Mouse (Mus musculus): Measurements from ENCODE around the gene Hoxc5. TPM values are rescaled to one million over a fixed set of nuclear protein-coding genes. Genes with fewer than 3 reads are reported as not detected.

The Hoxc5 gene
- total and polyA plus RNA-seq, 2 experiments from 2014 or later, result 5.4 to 6.4 TPM

GRCm38 (mm10) chr15:102967511-102968397, 511 bp downstream of the Hoxc5 start:
- Histone ChIP-seq H3K27me3 (ENCODE audit: insufficient read depth, low read length) (peaks cover 98% of the 10 kb centered on the region), H3K9ac (replicated peaks; ENCODE audit: low read length) (no peak overlapping the region), H3K9me3 (ENCODE audit: low read length) (no peaks in the 10 kb centered on the region), H3K4me3 (ENCODE audit: low read length) (no peak overlapping the region), H3K27ac (no peak overlapping the region), H3K4me1 (ENCODE audit: insufficient read depth, low read length) (no peaks in the 10 kb centered on the region), H3K4me2 (ENCODE audit: low read depth, low read length) (no peak overlapping the region), H3K36me3 (ENCODE audit: insufficient read depth, low read length) (no peaks in the 10 kb centered on the region)
- no peak for TF ChIP-seq CTCF (IDR thresholded peaks at IDR 0.05; ENCODE audit: low read depth)
- ATAC-seq (no peak), DNase-seq (ENCODE audit: low spot score) (no peak)
- WGBS, result 3% methylated on average over 34 of the region's 34 CpGs

- WGBS, result 34% methylated on average over 1 of the region's 1 CpGs
- Histone ChIP-seq H3K4me3 (ENCODE audit: low read length) (no peak overlapping the region), H3K4me2 (ENCODE audit: low read depth, low read length) (no peak overlapping the region), H3K9ac (replicated peaks; ENCODE audit: low read length) (no peak overlapping the region), H3K9me3 (ENCODE audit: low read length) (no peaks in the 10 kb centered on the region), H3K27me3 (ENCODE audit: insufficient read depth, low read length) (peaks cover 98% of the 10 kb centered on the region), H3K4me1 (ENCODE audit: insufficient read depth, low read length) (no peaks in the 10 kb centered on the region), H3K27ac (no peak overlapping the region), H3K36me3 (ENCODE audit: insufficient read depth, low read length) (no peaks in the 10 kb centered on the region)
- TF ChIP-seq CTCF (IDR thresholded peaks at IDR 0.05; ENCODE audit: low read depth), result no peak
- DNase-seq (ENCODE audit: low spot score), result no peak
- no peak for ATAC-seq
Measured at GRCm38 (mm10) chr15:102969296-102969695, 2.1 kb downstream of the Hoxc5 start.

GRCm38 (mm10) chr15:102970740-102971139, 3.5 kb downstream of the Hoxc5 start:
- H3K9ac ChIP-seq (replicated peaks; ENCODE audit: low read length), result no peak overlapping the region
- H3K27ac ChIP-seq, result no peak overlapping the region
- no peak overlapping the region for H3K4me2 ChIP-seq (ENCODE audit: low read depth, low read length)
- DNase-seq (ENCODE audit: low spot score), result peak; percentile 64
- WGBS, result 2% methylated on average over 12 of the region's 12 CpGs
- no peak overlapping the region for H3K4me3 ChIP-seq (ENCODE audit: low read length)
- H3K4me1 ChIP-seq (ENCODE audit: insufficient read depth, low read length), result no peaks in the 10 kb centered on the region
- H3K9me3 ChIP-seq (ENCODE audit: low read length), result no peaks in the 10 kb centered on the region
- TF ChIP-seq CTCF (IDR thresholded peaks at IDR 0.05; ENCODE audit: low read depth), result peak; percentile 45
- ATAC-seq, result no peak
- no peaks in the 10 kb centered on the region for H3K36me3 ChIP-seq (ENCODE audit: insufficient read depth, low read length)
- H3K27me3 ChIP-seq (ENCODE audit: insufficient read depth, low read length), result peaks cover 98% of the 10 kb centered on the region

GRCm38 (mm10) chr15:102972254-102972653, 5.0 kb downstream of the Hoxc5 start:
- ATAC-seq, result no peak
- no peaks in the 10 kb centered on the region for H3K36me3 ChIP-seq (ENCODE audit: insufficient read depth, low read length)
- H3K4me1 ChIP-seq (ENCODE audit: insufficient read depth, low read length), result no peaks in the 10 kb centered on the region
- H3K9me3 ChIP-seq (ENCODE audit: low read length), result no peaks in the 10 kb centered on the region
- no peak overlapping the region for H3K27ac ChIP-seq
- 2% methylated on average over 20 of the region's 21 CpGs for WGBS
- no peak overlapping the region for H3K4me2 ChIP-seq (ENCODE audit: low read depth, low read length)
- no peak overlapping the region for H3K4me3 ChIP-seq (ENCODE audit: low read length)
- H3K9ac ChIP-seq (replicated peaks; ENCODE audit: low read length), result no peak overlapping the region
- no peak for DNase-seq (ENCODE audit: low spot score)
- no peak for TF ChIP-seq CTCF (IDR thresholded peaks at IDR 0.05; ENCODE audit: low read depth)
- peaks cover 97% of the 10 kb centered on the region for H3K27me3 ChIP-seq (ENCODE audit: insufficient read depth, low read length)

DNA sequence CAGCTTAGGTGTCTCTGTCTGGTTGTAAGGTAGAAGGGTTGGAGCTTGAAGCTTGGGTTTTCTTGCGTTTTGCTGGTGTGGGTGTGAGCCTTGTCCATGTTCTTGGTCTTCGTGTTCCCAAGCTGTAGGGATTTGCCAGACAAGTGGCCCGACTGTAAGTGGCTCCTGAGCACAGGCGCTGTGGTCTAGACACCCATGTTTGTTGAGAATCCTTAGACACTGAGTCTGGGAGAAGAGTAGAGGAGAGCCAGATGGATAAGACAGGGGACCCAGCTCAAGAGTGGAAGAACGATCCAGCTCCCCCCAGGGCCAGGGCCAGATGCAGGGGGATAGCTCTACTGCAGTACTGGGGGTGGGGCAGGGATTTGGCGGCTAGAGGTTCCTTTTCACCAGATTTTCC, 5.5 kb downstream of the Hoxc5 start:
- no peaks in the 10 kb centered on the region for H3K9me3 ChIP-seq (ENCODE audit: low read length)
- ATAC-seq (no peak), DNase-seq (ENCODE audit: low spot score) (no peak)
- H3K36me3 ChIP-seq (ENCODE audit: insufficient read depth, low read length), result no peaks in the 10 kb centered on the region
- H3K4me3 ChIP-seq (ENCODE audit: low read length), result no peak overlapping the region
- no peak overlapping the region for H3K4me2 ChIP-seq (ENCODE audit: low read depth, low read length)
- TF ChIP-seq CTCF (IDR thresholded peaks at IDR 0.05; ENCODE audit: low read depth), result no peak
- 3% methylated on average over 6 of the region's 6 CpGs for WGBS
- H3K4me1 ChIP-seq (ENCODE audit: insufficient read depth, low read length), result no peaks in the 10 kb centered on the region
- H3K27me3 ChIP-seq (ENCODE audit: insufficient read depth, low read length), result peaks cover 97% of the 10 kb centered on the region
- H3K9ac ChIP-seq (replicated peaks; ENCODE audit: low read length), result no peak overlapping the region
- no peak overlapping the region for H3K27ac ChIP-seq

- no peak for ATAC-seq
- WGBS, result 8% methylated on average over 7 of the region's 7 CpGs
- Histone ChIP-seq H3K27ac (no peak overlapping the region), H3K4me2 (ENCODE audit: low read depth, low read length) (no peak overlapping the region), H3K4me1 (ENCODE audit: insufficient read depth, low read length) (no peaks in the 10 kb centered on the region), H3K9me3 (ENCODE audit: low read length) (no peaks in the 10 kb centered on the region), H3K4me3 (ENCODE audit: low read length) (no peak overlapping the region), H3K27me3 (ENCODE audit: insufficient read depth, low read length) (peaks cover 97% of the 10 kb centered on the region), H3K9ac (replicated peaks; ENCODE audit: low read length) (no peak overlapping the region), H3K36me3 (ENCODE audit: insufficient read depth, low read length) (no peaks in the 10 kb centered on the region)
- TF ChIP-seq CTCF (IDR thresholded peaks at IDR 0.05; ENCODE audit: low read depth), result no peak
- DNase-seq (ENCODE audit: low spot score), result no peak
Measured at GRCm38 (mm10) chr15:102975034-102975433, 7.8 kb downstream of the Hoxc5 start.

GRCm38 (mm10) chr15:102975688-102976111, 8.5 kb downstream of the Hoxc5 start:
- Histone ChIP-seq H3K4me2 (ENCODE audit: low read depth, low read length) (no peak overlapping the region), H3K4me3 (ENCODE audit: low read length) (no peak overlapping the region), H3K36me3 (ENCODE audit: insufficient read depth, low read length) (no peaks in the 10 kb centered on the region), H3K9me3 (ENCODE audit: low read length) (no peaks in the 10 kb centered on the region), H3K9ac (replicated peaks; ENCODE audit: low read length) (no peak overlapping the region), H3K27ac (no peak overlapping the region), H3K27me3 (ENCODE audit: insufficient read depth, low read length) (peaks cover 92% of the 10 kb centered on the region), H3K4me1 (ENCODE audit: insufficient read depth, low read length) (no peaks in the 10 kb centered on the region)
- no peak for DNase-seq (ENCODE audit: low spot score)
- ATAC-seq, result no peak
- under 1% methylated on average over 21 of the region's 21 CpGs for WGBS
- no peak for TF ChIP-seq CTCF (IDR thresholded peaks at IDR 0.05; ENCODE audit: low read depth)

Measured in hindbrain, postnatal 0 days (tissue).